Mouse (Mus musculus) embryonic facial prominence, embryonic 15.5 days (tissue): ENCODE results near the gene Tmco4. TPM values are rescaled to one million over a fixed set of nuclear protein-coding genes. Genes with fewer than 3 reads are reported as not detected.
"Not testable (repeated sequence)": the region's sequence is repeated elsewhere in the genome, so short reads cannot be mapped to it uniquely, and the experiment has no call there.

ENCODE experiments used
- ATAC-seq: fragments of 200-750 bp; cut with Nextera tagmentation; 2 replicates; pipeline ENCODE4 v1.8.0; 2017; ENCODE audit warnings: low read depth, moderate TSS enrichment; ENCODE audit not compliant: insufficient number of reproducible peaks, low FRiP score, low TSS enrichment
- H3K27ac ChIP-seq: fragments of 300-500 bp; sonication (generic); replicated peaks from 2 replicates; pipeline ENCODE4 v1.5.1; 2015; ENCODE audit warnings: mild to moderate bottlenecking, inconsistent platforms
- H3K27me3 ChIP-seq: fragments of 300-500 bp; sonication (generic); 2 replicates; pipeline ENCODE4 v1.6.1; 2015; ENCODE audit warnings: inconsistent platforms
- H3K36me3 ChIP-seq: fragments of 300-500 bp; sonication (generic); 2 replicates; pipeline ENCODE4 v1.6.1; 2015; ENCODE audit warnings: mild to moderate bottlenecking, inconsistent platforms
- H3K4me1 ChIP-seq: fragments of 300-500 bp; sonication (generic); 2 replicates; pipeline ENCODE4 v1.6.1; 2015; ENCODE audit warnings: inconsistent platforms
- H3K4me2 ChIP-seq: fragments of 300-500 bp; sonication (generic); replicated peaks from 2 replicates; pipeline ENCODE4 v1.6.1; 2015; ENCODE audit warnings: mild to moderate bottlenecking, inconsistent platforms
- H3K4me3 ChIP-seq: fragments of 300-500 bp; sonication (generic); replicated peaks from 2 replicates; pipeline ENCODE4 v1.5.1; 2015; ENCODE audit warnings: mild to moderate bottlenecking, inconsistent platforms
- H3K9ac ChIP-seq: fragments of 300-500 bp; sonication (generic); 2 replicates; pipeline ENCODE4 v1.6.1; 2015; ENCODE audit warnings: inconsistent platforms
- H3K9me3 ChIP-seq: fragments of 300-500 bp; sonication (generic); replicated peaks from 2 replicates; pipeline ENCODE4 v1.6.1; 2016; ENCODE audit warnings: inconsistent platforms
- WGBS: fragments of 180-500 bp; shearing (Covaris S2); methylation state at CpG from one replicate; pipeline ENCODE4 v1.1.7; 2015; 5-methylcytosine and 5-hydroxymethylcytosine counted together
- polyA plus RNA-seq: library from polyadenylated mRNA; unstranded; fragments of >200 nt; fragmentation: Nextera tagmentation; extraction: Ambion mirVana; gene quantifications from 2 replicates; pipeline ENCODE4 v1.2.1, GENCODE M21; 2015

The Tmco4 gene
- polyA plus RNA-seq, 1 experiment from 2014 or later, result 6.4 TPM

GRCm38 (mm10) chr4:138974540-138974939, 1.9 kb downstream of the Tmco4 start:
- not testable (repeated sequence) for H3K9me3 ChIP-seq, H3K27ac ChIP-seq, ATAC-seq, H3K4me2 ChIP-seq, H3K27me3 ChIP-seq, H3K4me3 ChIP-seq, H3K9ac ChIP-seq, H3K36me3 ChIP-seq
- WGBS, result 74% methylated on average over 2 of the region's 2 CpGs
- peaks cover 20% of the 10 kb centered on the region for H3K4me1 ChIP-seq

DNA sequence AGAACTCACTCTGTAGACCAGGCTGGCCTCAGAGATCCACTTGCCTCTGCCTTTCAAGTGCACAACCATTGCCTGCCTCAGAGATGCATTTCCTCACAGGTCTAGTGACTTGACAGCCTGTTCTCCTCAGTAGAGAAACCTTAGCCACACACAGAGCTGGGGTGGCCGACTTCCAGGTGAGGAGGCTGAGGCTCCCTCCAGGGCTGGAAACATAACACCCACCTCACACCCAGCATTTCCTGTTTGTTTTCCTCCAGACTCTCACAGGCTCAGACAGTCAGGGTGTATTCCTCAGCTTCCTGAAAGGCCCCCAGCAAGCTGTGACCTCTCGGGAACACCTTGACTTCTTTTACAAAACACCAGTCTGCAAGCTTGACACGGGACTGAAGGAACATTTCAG, 2.5 kb downstream of the Tmco4 start:
- Histone ChIP-seq H3K9me3 (no peaks in the 10 kb centered on the region), H3K27me3 (no peaks in the 10 kb centered on the region), H3K4me1 (peaks cover 20% of the 10 kb centered on the region), H3K36me3 (no peaks in the 10 kb centered on the region), H3K27ac (no peak overlapping the region), H3K4me3 (no peak overlapping the region), H3K4me2 (no peak overlapping the region), H3K9ac (no peak overlapping the region)
- WGBS, result 36% methylated on average over 3 of the region's 3 CpGs
- ATAC-seq, result no peak

- Histone ChIP-seq H3K9ac (no peak overlapping the region), H3K4me2 (no peak overlapping the region), H3K4me1 (peaks cover 20% of the 10 kb centered on the region), H3K27ac (no peak overlapping the region), H3K36me3 (no peaks in the 10 kb centered on the region), H3K9me3 (no peaks in the 10 kb centered on the region), H3K4me3 (no peak overlapping the region), H3K27me3 (no peaks in the 10 kb centered on the region)
- 62% methylated on average over 6 of the region's 6 CpGs for WGBS
- ATAC-seq, result no peak
These were observed 3.4 kb downstream of the Tmco4 start for GRCm38 (mm10) chr4:138976046-138976445.

GRCm38 (mm10) chr4:138980021-138980420, 7.3 kb downstream of the Tmco4 start:
- no peaks in the 10 kb centered on the region for H3K27me3 ChIP-seq
- no peak for ATAC-seq
- 83% methylated on average over 8 of the region's 8 CpGs for WGBS
- H3K4me3 ChIP-seq, result no peak overlapping the region
- H3K36me3 ChIP-seq, result no peaks in the 10 kb centered on the region
- no peak overlapping the region for H3K9ac ChIP-seq
- H3K4me1 ChIP-seq, result no peaks in the 10 kb centered on the region
- no peak overlapping the region for H3K4me2 ChIP-seq
- no peak overlapping the region for H3K27ac ChIP-seq
- H3K9me3 ChIP-seq, result no peaks in the 10 kb centered on the region

- H3K4me1 ChIP-seq, result no peaks in the 10 kb centered on the region
- no peaks in the 10 kb centered on the region for H3K9me3 ChIP-seq
- no peak for ATAC-seq
- H3K27me3 ChIP-seq, result no peaks in the 10 kb centered on the region
- no peaks in the 10 kb centered on the region for H3K36me3 ChIP-seq
- H3K4me2 ChIP-seq, result peak overlapping the region; percentile 13; the same call in 1 of the 2 replicates
- 22% methylated on average over 12 of the region's 12 CpGs for WGBS
- no peak overlapping the region for H3K27ac ChIP-seq
- no peak overlapping the region for H3K4me3 ChIP-seq
- no peak overlapping the region for H3K9ac ChIP-seq
These were observed 8.2 kb downstream of the Tmco4 start for GRCm38 (mm10) chr4:138980771-138981420.

- Histone ChIP-seq H3K4me2 (no peak overlapping the region), H3K4me1 (no peaks in the 10 kb centered on the region), H3K9ac (no peak overlapping the region), H3K36me3 (no peaks in the 10 kb centered on the region), H3K9me3 (no peaks in the 10 kb centered on the region), H3K4me3 (no peak overlapping the region), H3K27ac (no peak overlapping the region; the same call in 1 of the 2 replicates), H3K27me3 (no peaks in the 10 kb centered on the region)
- WGBS, result 65% methylated on average over 3 of the region's 3 CpGs
- no peak for ATAC-seq
These were observed 10.7 kb downstream of the Tmco4 start for GRCm38 (mm10) chr4:138983422-138983821.

DNA sequence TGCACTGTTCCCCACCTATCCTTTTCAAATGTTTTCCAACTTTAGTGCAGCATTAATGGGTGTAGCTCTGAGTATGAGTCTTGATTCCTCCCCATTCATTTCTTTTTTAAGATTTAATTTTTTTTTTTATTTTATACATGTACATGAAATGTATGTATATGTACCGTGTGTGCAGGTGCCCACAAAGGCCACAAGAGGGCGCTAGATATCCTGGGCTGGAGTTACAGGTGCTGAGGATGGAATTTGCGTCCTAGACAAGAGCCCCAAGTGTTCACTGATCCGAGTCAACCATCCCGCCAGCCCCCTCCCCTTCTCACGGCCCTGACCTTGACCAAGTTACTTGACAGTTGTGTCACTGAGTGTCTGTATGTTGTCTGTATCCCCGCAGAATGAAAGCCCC, 12.1 kb downstream of the Tmco4 start:
- Histone ChIP-seq H3K4me2 (no peak overlapping the region), H3K4me3 (no peak overlapping the region), H3K27ac (no peak overlapping the region), H3K9ac (no peak overlapping the region), H3K27me3 (no peaks in the 10 kb centered on the region), H3K4me1 (no peaks in the 10 kb centered on the region), H3K36me3 (no peaks in the 10 kb centered on the region), H3K9me3 (no peaks in the 10 kb centered on the region)
- no peak for ATAC-seq
- 68% methylated on average over 7 of the region's 7 CpGs for WGBS

GRCm38 (mm10) chr4:138986280-138986679, 13.6 kb downstream of the Tmco4 start:
- no peak overlapping the region for H3K27ac ChIP-seq
- no peaks in the 10 kb centered on the region for H3K9me3 ChIP-seq
- WGBS, result 60% methylated on average over 5 of the region's 5 CpGs
- H3K36me3 ChIP-seq, result no peaks in the 10 kb centered on the region
- H3K4me1 ChIP-seq, result no peaks in the 10 kb centered on the region
- no peak overlapping the region for H3K4me3 ChIP-seq
- no peak overlapping the region for H3K4me2 ChIP-seq
- no peak for ATAC-seq
- H3K27me3 ChIP-seq, result no peaks in the 10 kb centered on the region
- H3K9ac ChIP-seq, result no peak overlapping the region

DNA sequence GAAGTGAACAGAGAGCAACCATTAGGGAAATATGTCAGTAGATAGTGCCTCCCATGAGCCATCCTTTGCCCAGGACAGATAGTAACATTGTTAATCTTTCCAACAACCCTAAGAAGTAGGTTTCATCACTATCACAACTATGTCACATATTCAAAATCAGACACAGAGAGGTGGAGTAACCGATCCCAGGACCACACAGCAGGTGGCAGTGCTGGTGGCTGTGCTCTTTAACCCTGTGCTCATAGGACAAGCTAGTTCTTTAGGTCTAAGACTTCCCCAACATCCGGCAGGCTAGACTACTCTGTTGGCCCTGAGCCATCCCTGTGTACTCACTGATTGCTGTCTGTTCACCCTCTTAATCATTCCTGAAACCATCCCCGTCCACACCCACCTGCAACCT, 21.7 kb downstream of the Tmco4 start:
- no peak overlapping the region for H3K9ac ChIP-seq
- H3K36me3 ChIP-seq, result peaks cover 5% of the 10 kb centered on the region; the same call in 1 of the 2 replicates
- no peaks in the 10 kb centered on the region for H3K9me3 ChIP-seq
- H3K4me1 ChIP-seq, result no peaks in the 10 kb centered on the region
- H3K4me3 ChIP-seq, result no peak overlapping the region
- ATAC-seq, result no peak
- no peak overlapping the region for H3K27ac ChIP-seq
- WGBS, result 75% methylated on average over 3 of the region's 3 CpGs
- H3K4me2 ChIP-seq, result no peak overlapping the region
- H3K27me3 ChIP-seq, result no peaks in the 10 kb centered on the region

DNA sequence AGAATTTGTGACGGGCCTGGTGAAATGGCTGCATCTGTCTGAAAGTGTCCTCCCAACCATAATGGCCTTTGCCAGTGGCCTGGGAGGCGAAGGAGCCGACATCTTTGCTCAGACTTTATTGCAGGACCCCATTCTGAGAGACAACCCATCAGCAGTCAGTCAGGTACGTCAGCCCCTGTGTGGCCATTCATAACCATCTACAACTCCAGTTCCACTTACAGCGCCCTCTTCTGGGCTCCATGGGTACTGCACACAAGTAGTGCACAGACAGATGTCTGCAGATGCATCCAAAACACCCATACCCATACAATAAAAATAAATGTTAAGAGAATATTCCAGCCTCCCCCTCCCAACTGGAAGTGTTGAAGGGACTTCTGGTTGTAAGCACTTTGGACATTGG, 23.7 kb downstream of the Tmco4 start:
- Histone ChIP-seq H3K4me2 (no peak overlapping the region), H3K27me3 (no peaks in the 10 kb centered on the region), H3K36me3 (peaks cover 5% of the 10 kb centered on the region; the same call in 1 of the 2 replicates), H3K4me3 (no peak overlapping the region), H3K27ac (no peak overlapping the region), H3K9ac (no peak overlapping the region), H3K4me1 (no peaks in the 10 kb centered on the region), H3K9me3 (no peaks in the 10 kb centered on the region)
- 78% methylated on average over 5 of the region's 5 CpGs for WGBS
- no peak for ATAC-seq

- no peaks in the 10 kb centered on the region for H3K9me3 ChIP-seq
- no peak for ATAC-seq
- H3K27me3 ChIP-seq, result no peaks in the 10 kb centered on the region
- H3K9ac ChIP-seq, result no peak overlapping the region
- 84% methylated on average over 4 of the region's 4 CpGs for WGBS
- no peak overlapping the region for H3K4me3 ChIP-seq
- peaks cover 5% of the 10 kb centered on the region; the same call in 1 of the 2 replicates for H3K36me3 ChIP-seq
- H3K27ac ChIP-seq, result no peak overlapping the region
- no peaks in the 10 kb centered on the region for H3K4me1 ChIP-seq
- H3K4me2 ChIP-seq, result no peak overlapping the region
These were observed 24.4 kb downstream of the Tmco4 start for GRCm38 (mm10) chr4:138997121-138997520.

GRCm38 (mm10) chr4:138998611-138999010, 25.9 kb downstream of the Tmco4 start:
- no peaks in the 10 kb centered on the region for H3K9me3 ChIP-seq
- 79% methylated on average over 11 of the region's 11 CpGs for WGBS
- H3K27ac ChIP-seq, result no peak overlapping the region
- no peaks in the 10 kb centered on the region for H3K4me1 ChIP-seq
- no peak overlapping the region for H3K4me2 ChIP-seq
- ATAC-seq, result no peak
- peaks cover 5% of the 10 kb centered on the region; the same call in 1 of the 2 replicates for H3K36me3 ChIP-seq
- H3K4me3 ChIP-seq, result no peak overlapping the region
- H3K27me3 ChIP-seq, result no peaks in the 10 kb centered on the region
- H3K9ac ChIP-seq, result no peak overlapping the region
